Mouse (Mus musculus): Measurements from ENCODE around the gene Col27a1. TPM values are rescaled to one million over a fixed set of nuclear protein-coding genes. Genes with fewer than 3 reads are reported as not detected.
A peak's percentile ranks its signal among the peaks of the same experiment; 100 is the strongest.

Col27a1 gene
- polyA plus RNA-seq, 2 experiments = 34.1 to 134 TPM

DNA sequence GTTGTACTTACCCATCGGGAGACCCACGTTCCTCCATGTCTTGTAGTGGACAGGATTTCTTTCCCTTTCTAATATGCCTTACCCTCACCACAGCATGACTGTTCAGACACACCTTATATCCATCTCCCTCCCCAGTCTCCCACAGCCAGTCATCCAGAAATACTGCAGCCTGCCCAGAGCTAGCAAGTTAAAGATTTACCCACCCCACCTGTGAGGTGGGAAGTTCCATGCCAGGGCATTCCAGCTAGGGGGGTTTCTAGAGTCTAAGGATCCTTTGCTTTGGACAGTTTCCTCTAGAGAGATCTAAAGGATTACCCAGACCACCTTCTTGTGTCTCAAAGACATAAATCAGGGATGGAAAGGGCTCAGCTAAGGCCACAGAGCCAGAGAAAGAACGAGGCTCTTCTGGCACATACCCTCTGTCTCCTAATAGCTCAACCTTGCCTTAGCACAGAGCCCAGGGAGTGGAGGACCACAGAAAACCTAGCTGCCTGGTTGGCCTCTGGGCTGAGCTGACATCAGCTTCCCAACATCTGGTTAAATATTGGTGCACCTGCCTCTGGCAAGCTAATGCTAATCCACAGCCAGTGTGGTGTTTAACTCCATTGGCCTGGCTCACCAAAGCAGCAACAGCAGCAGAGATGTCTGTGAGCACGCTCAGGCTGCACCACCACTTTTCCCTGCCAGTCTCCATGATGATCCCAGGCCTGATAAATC lies 41.7 kb upstream of the Col27a1 start, which contains the start of gene Kif12:
Gene Kif12 (minus strand): TSS at position 163 of the 717 bp plus-strand sequence.
- WGBS = 64% methylated on average over 4 of the region's 4 CpGs
- Histone ChIP-seq H3K4me1 (ENCODE audit: control insufficient read depth, insufficient read depth, low read length) (no peaks in the 10 kb centered on the region), H3K27me3 (ENCODE audit: control insufficient read depth, insufficient read depth, low read length) (peaks cover 10% of the 10 kb centered on the region; the same call in 1 of the 2 replicates), H3K36me3 (ENCODE audit: control insufficient read depth, insufficient read depth, low read length) (no peaks in the 10 kb centered on the region), H3K4me2 (replicated peaks; ENCODE audit: low read depth, low read length, severe bottlenecking) (no peak within 1 kb of the TSS), H3K27ac (replicated peaks; ENCODE audit: low read depth, low read length) (no peak within 1 kb of the TSS), H3K4me3 (replicated peaks; ENCODE audit: low read length) (no peak within 1 kb of the TSS), H3K9me3 (ENCODE audit: control insufficient read depth, low read length) (0 out of 2 replicates have a peak, but pooled peaks cover 3% of the 10 kb centered on the region), H3K9ac (ENCODE audit: low read depth, low read length, severe bottlenecking) (no peak within 1 kb of the TSS)
- DNase-seq (ENCODE audit: low spot score) (no peak), ATAC-seq (ENCODE audit: low FRiP score, low read depth) (no peak)
- TF ChIP-seq POLR2A (IDR thresholded peaks at IDR 0.05; ENCODE audit: borderline replicate concordance, extremely low read depth, insufficient read depth, insufficient read length) = no peak

DNA sequence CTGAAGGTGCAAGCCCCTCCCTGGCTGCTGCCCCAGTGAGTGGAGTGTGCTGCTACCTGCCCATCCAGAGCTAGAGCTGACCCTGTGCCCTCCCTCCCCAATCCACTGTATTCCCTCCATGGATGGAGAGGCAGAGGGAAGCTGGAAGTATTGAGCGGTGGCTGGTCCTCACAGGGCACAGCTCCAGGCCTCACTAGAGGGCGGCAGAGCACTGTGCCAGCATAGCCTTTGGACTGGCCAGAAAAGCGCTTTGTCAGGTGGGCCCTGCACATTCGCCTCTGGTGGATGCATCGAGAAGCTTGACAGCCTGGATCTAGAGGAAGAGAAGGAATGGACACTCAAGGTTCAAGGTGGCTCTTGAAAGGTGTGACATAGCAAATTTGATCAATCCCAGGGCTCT lies 32.2 kb upstream of the Col27a1 start:
- Histone ChIP-seq H3K27me3 (ENCODE audit: control insufficient read depth, insufficient read depth, low read length) (no peaks in the 10 kb centered on the region), H3K9me3 (ENCODE audit: control insufficient read depth, low read length) (no peaks in the 10 kb centered on the region), H3K36me3 (ENCODE audit: control insufficient read depth, insufficient read depth, low read length) (no peaks in the 10 kb centered on the region), H3K4me2 (replicated peaks; ENCODE audit: low read depth, low read length, severe bottlenecking) (no peak overlapping the region), H3K4me3 (replicated peaks; ENCODE audit: low read length) (no peak overlapping the region), H3K4me1 (ENCODE audit: control insufficient read depth, insufficient read depth, low read length) (peaks cover 14% of the 10 kb centered on the region), H3K9ac (ENCODE audit: low read depth, low read length, severe bottlenecking) (no peak overlapping the region), H3K27ac (replicated peaks; ENCODE audit: low read depth, low read length) (no peak overlapping the region)
- no peak for TF ChIP-seq POLR2A (IDR thresholded peaks at IDR 0.05; ENCODE audit: borderline replicate concordance, extremely low read depth, insufficient read depth, insufficient read length)
- WGBS = 3% methylated on average over 5 of the region's 5 CpGs
- DNase-seq (ENCODE audit: low spot score) = peak; percentile 78
- ATAC-seq (ENCODE audit: low FRiP score, low read depth) = peak; percentile 81

DNA sequence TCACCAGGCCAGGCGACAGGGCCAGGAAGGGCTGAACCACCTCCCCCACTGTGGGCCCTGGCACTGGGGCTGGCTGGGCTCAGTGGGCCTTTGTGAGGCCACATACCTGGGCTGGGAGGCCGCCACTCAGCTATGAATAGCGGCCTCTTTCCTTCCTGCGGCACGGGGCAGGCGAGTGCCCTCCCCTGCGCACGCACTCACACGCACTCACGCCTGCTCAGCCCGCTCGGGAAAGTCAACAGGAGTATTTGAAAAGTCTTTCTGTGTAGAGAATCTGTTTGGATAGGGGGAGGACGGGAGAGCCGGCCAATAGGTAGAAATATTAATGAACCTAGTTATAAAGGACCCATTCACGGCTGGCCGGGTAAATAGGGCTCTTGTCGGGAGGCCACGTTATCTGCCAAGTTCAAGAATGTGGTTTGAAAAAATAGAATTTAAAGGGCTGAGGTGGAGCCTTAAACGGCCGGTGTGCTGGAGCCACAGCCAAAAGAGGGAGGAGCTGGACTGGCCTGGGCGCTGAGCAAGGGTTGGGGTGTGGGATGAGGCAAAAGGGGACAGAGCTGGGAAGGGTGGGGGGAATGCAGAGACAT lies 27.4 kb upstream of the Col27a1 start:
- no peak overlapping the region for H3K4me2 ChIP-seq (replicated peaks; ENCODE audit: low read depth, low read length, severe bottlenecking)
- peaks cover 33% of the 10 kb centered on the region for H3K4me1 ChIP-seq (ENCODE audit: control insufficient read depth, insufficient read depth, low read length)
- ATAC-seq (ENCODE audit: low FRiP score, low read depth) (peak; percentile 76), DNase-seq (ENCODE audit: low spot score) (peak; percentile 45)
- H3K9me3 ChIP-seq (ENCODE audit: control insufficient read depth, low read length) = no peaks in the 10 kb centered on the region
- no peak overlapping the region for H3K4me3 ChIP-seq (replicated peaks; ENCODE audit: low read length)
- H3K27me3 ChIP-seq (ENCODE audit: control insufficient read depth, insufficient read depth, low read length) = no peaks in the 10 kb centered on the region
- H3K36me3 ChIP-seq (ENCODE audit: control insufficient read depth, insufficient read depth, low read length) = no peaks in the 10 kb centered on the region
- no peak overlapping the region for H3K9ac ChIP-seq (ENCODE audit: low read depth, low read length, severe bottlenecking)
- no peak for TF ChIP-seq POLR2A (IDR thresholded peaks at IDR 0.05; ENCODE audit: borderline replicate concordance, extremely low read depth, insufficient read depth, insufficient read length)
- 52% methylated on average over 19 of the region's 21 CpGs for WGBS
- peak overlapping the region; percentile 72 for H3K27ac ChIP-seq (replicated peaks; ENCODE audit: low read depth, low read length)

DNA sequence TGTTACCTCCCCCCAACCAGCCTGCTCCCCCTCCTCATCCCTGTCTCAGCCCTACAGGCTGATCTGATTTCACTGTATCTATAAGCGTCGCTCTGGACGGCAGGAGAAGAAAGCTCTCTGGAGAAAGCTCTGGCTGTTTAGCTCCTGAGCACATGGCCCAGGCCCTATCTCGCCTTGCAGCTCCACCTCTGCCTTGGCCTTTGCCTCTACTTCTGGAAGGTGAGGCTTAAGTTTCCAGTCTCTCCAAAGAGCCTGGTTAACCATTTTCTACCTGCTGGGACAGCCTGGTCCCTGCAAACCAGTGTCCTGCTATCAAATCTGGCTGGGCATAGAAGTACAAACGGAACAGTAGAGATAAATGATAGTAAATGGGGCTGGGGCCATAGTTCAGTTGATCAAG lies 22.2 kb upstream of the Col27a1 start:
- H3K9me3 ChIP-seq (ENCODE audit: control insufficient read depth, low read length) = no peaks in the 10 kb centered on the region
- peaks cover 24% of the 10 kb centered on the region for H3K4me1 ChIP-seq (ENCODE audit: control insufficient read depth, insufficient read depth, low read length)
- no peak overlapping the region for H3K4me3 ChIP-seq (replicated peaks; ENCODE audit: low read length)
- no peak for ATAC-seq (ENCODE audit: low FRiP score, low read depth)
- 0 out of 2 replicates have a peak overlapping the region, but pooled peaks have one; percentile 33 for H3K27ac ChIP-seq (replicated peaks; ENCODE audit: low read depth, low read length)
- no peak for TF ChIP-seq POLR2A (IDR thresholded peaks at IDR 0.05; ENCODE audit: borderline replicate concordance, extremely low read depth, insufficient read depth, insufficient read length)
- no peak overlapping the region for H3K4me2 ChIP-seq (replicated peaks; ENCODE audit: low read depth, low read length, severe bottlenecking)
- 48% methylated on average over 5 of the region's 5 CpGs for WGBS
- H3K27me3 ChIP-seq (ENCODE audit: control insufficient read depth, insufficient read depth, low read length) = no peaks in the 10 kb centered on the region
- H3K36me3 ChIP-seq (ENCODE audit: control insufficient read depth, insufficient read depth, low read length) = no peaks in the 10 kb centered on the region
- H3K9ac ChIP-seq (ENCODE audit: low read depth, low read length, severe bottlenecking) = no peak overlapping the region
- DNase-seq (ENCODE audit: low spot score) = no peak

DNA sequence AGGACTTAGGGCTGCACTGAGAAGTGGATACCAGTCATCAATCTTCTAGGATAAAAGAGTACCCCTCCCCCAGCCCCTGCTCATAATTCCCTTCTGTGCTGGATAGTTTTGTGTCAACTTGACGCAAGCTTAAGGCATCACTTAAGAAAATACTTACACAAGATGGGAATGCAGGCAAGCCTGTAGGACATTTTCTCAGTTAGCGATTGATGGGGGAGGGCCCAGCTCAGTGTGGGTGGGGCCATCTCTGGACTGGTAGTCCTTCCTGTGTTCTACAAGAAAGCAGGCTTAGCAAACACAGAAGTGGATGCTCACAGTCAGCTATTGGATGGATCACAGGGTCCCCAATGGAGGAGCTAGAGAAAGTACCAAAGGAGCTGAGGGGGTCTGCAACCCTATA lies 19.4 kb upstream of the Col27a1 start:
- H3K9ac ChIP-seq (ENCODE audit: low read depth, low read length, severe bottlenecking) = no peak overlapping the region
- H3K27ac ChIP-seq (replicated peaks; ENCODE audit: low read depth, low read length) = no peak overlapping the region
- no peak for TF ChIP-seq POLR2A (IDR thresholded peaks at IDR 0.05; ENCODE audit: borderline replicate concordance, extremely low read depth, insufficient read depth, insufficient read length)
- no peak overlapping the region for H3K4me2 ChIP-seq (replicated peaks; ENCODE audit: low read depth, low read length, severe bottlenecking)
- no peaks in the 10 kb centered on the region for H3K9me3 ChIP-seq (ENCODE audit: control insufficient read depth, low read length)
- peaks cover 8% of the 10 kb centered on the region; the same call in 1 of the 2 replicates for H3K4me1 ChIP-seq (ENCODE audit: control insufficient read depth, insufficient read depth, low read length)
- DNase-seq (ENCODE audit: low spot score) (no peak), ATAC-seq (ENCODE audit: low FRiP score, low read depth) (no peak)
- H3K36me3 ChIP-seq (ENCODE audit: control insufficient read depth, insufficient read depth, low read length) = no peaks in the 10 kb centered on the region
- H3K27me3 ChIP-seq (ENCODE audit: control insufficient read depth, insufficient read depth, low read length) = no peaks in the 10 kb centered on the region
- WGBS = 76% methylated on average over 2 of the region's 2 CpGs
- no peak overlapping the region for H3K4me3 ChIP-seq (replicated peaks; ENCODE audit: low read length)
